Mouse (Mus musculus): ENCODE results near the gene Sidt1.
"Not testable (repeated sequence)": the region's sequence is repeated elsewhere in the genome, so short reads cannot be mapped to it uniquely, and the experiment has no call there.

The Sidt1 gene

DNA sequence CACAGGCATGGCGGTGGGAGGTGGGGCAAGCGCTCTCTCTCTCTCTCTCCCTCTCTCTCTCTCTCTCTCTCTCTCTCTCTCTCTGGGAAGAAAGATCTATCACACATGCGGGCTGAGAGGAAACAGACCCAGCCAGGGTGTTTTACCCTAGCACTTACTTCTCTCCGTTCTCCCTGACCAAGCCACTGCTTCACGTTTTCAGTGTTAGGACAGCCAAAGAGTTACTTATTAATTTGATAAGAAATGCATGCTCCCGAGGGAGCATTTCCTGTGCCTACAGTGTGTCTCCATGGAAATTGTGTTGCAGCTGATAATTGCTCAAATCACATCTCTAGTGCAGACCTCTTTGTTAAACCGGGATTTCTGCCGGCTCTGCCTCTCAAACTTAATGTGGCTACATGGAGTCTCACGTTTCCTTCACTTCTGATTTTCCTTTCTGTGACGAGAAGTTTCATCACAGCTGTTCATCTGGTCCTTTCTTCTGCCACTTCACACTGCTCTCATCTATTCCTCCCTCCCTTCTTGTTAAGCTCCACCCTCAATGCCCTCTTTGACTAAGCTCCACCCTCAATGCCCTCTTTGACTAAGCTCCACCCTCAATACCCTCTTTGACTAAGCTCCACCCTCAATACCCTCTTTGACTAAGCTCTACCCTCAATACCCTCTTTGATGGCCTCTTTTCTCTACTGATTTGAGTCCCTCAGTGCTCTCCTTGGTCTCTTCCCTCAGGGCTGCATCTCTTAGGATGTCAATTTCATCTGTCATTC, 30.7 kb downstream of the Sidt1 start:
- no peak for DNase-seq

DNA sequence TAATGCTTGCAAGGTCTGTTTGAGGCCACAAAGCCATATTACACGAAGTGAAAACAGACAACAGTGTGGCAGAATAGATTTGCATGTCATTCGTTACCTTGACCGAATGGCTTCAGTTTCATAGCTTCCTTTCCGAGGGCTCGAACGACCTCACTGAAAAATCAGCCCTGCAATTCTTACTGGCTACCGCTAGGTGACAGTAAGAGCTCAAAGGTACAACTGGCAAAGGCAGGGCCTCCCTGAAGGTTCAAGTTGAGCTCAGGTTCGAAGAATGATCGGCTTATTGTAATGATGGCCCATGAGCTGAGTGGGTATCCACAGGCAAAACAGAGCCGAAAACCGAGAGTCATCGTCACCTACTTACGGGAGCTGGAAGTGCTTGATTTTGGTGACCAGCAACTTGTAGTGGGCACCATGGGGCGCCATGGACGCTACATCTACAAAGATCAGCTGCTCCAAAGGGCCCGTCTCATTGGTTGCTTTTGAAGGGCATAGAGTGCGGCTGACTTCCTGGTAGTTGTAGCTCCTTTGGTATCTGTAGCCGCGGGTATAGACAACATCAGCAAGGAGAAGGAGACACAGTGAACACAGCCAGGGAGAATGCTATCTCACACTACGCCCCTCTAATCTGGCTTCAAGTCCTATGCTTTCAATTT, 33.4 kb downstream of the Sidt1 start:
- DNase-seq, result no peak

DNA sequence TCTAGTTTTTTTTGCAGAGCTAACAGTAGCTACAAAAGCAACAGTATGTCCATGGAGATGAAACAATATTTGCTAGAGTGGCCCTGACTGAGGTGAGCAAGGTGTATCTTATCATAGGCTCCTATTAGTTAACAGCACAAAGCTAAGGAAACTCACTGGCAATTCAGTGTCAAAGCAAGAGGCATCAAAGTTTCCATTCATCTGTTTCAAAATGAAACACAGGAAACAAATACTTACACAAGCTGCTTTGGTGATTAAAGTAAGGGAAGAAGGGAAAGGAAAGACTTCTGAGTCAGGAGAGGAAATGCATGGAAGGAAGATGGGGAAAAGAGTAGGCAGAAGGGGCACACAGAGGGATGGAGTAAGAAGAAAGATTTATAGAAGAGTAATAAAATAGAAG, 39.0 kb downstream of the Sidt1 start:
- DNase-seq, result no peak

DNA sequence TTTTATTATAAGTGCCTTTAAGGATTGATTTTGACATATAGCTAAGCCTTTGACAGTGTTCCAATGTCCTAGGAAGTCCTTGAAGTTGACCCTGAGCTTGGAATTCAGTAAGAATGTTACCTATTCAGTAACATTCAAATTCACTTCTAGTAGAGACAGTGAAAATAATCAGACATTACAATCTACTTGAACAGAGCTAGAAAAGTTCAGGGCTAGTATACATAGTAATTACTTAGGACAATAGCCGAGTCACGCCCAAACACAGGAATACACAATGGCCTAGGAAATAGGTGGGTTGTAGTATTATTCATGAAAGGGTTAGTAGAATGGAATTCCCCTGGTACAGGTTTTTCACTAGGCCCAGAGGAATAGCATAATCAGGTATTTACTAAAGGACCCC, 40.3 kb downstream of the Sidt1 start:
- DNase-seq, result not testable (repeated sequence)

DNA sequence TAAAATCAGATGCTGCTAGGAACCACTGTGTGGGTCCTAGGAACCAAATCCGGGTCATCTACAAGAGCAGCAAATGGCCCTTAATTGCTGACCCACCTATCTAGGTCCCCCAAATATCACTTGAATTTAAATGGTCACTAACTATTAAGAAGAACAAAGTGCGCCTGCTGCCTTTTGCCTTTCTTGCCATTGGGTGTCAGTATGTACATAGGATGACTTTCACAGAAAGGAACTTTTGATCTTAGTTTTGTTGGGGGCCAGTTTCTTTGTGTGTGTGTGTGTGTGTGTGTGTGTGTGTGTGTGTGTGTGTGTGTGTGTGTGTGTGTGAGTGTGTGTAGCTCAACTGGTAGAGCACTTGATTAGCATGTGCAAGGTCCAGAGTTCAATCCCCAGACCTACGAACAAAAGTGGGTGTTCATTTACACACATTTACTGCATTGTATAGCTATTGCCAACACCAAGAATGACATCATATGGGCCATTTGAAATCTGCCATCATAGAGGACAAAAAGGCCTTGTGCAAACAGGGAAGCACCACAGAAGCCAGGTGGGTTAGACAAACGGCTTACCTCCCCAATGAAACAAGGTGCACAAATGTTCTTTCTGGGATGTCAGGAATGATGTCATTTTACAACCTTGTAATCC, 43.9 kb downstream of the Sidt1 start:
- DNase-seq, result no peak

DNA sequence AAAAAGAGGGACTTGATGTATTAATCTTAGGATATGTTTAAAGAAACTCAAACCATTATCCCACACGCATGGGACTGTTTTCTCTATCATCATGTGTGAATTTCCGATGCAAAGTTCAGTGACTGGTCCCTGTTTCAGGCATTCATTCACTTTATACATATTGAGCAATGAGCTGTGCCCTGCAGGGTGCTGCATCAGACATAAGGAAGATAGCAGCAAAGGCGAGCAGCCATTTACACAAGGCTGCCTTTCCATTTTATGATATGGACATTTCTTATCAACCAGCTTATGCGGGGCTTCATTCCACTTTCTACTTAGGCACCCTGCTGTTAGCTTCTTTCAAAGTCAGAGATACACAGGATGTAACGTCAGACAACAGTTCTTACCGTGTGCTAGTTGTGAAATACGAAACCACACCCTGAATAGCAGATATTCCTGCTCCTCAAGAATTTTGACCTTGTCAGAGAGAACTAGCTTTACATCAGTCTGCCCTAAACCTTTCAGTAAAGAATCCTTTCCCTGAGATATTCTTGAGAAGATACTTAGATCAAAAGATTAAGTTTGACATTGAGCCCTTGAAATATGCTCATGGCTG, 45.5 kb downstream of the Sidt1 start:
- no peak for DNase-seq

DNA sequence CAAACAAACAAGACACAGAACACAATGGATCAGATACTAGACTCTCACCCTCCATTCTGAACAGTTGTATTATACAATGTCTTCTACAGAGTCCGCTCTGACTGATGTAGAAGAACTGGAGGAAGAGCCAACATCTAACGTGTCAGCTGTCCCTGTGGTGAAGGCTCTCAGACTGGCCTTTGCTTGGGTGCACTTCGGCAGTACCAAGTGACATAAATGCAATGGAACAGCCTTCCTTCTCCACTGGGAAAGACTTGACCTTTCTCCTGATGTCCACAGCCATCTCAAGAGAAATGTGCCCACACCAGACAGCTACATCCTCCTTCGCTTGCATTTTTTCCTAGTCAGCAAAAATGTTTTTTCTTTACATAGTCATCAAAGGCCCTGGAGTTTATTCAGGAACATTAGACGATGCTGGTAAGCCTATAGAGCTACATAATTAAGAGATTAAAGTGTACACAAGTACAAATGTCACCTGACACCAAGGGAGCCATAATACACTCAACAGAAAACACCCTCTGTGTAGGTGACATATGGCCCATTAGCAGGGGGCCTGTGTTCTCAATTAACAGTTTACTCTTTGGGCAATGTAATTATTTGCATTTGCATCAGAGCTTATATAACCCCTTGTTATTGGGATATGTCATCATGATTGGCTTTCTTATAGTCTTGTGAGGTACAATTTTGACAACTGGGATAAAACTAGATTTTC, 50.2 kb downstream of the Sidt1 start:
- DNase-seq, result no peak

DNA sequence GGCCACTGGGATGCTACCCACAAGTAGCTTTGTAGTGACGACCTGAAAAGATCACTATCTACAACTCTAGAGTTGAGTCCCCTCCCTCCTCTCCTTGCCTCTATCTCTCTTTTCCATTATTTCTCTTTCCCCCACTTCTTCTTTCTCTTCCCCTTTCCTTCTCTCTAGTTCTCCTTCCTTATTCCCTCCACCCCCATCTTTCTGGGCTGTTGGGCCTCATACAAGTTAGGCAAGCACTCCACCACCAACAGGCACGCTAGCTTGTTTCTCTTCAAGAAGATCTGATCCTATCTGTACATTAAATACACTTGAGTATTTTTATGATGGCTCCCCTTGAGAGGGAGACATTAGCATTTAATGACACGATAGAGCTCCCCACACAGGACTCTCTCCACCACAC, 51.0 kb downstream of the Sidt1 start:
- DNase-seq, result no peak

DNA sequence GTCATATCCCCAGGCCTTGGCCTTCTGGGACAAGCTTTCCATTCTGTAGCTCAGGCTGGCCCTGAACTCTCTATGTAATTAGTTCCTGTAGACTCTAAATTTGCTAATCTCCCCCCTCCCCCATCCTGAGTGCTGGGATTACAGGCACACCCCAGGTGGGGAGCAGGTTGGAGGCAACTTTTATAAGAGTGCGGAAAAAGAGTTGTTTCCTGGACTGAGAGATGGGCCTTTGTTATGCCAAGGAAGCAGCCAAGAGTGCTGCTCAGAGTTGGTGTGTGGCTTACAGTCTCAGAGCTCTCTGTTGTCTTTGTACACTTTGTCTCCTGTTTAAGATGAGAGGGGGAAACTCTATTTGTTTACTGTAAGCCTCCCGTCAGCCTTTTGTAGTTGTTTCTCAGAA, 52.2 kb downstream of the Sidt1 start:
- no peak for DNase-seq

DNA sequence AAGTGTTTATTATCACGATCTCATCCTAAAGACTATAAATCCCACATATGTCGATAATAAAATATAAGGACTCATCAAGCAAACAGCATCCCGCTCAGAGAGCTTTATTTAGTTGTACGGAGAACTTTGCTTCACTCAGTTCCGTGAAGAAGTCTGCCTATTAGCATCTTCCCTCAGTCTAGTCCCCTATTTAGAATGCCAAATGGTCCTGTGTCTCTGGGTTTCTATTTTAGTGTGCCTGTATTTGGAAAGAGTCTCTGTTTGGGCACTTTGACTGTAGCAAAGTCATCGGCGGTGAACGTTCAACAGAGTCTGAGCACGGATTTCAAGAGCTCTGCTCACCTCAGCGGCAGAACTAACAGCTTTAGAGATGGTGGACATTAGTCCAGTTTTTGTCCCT, 55.8 kb downstream of the Sidt1 start:
- DNase-seq, result no peak

DNA sequence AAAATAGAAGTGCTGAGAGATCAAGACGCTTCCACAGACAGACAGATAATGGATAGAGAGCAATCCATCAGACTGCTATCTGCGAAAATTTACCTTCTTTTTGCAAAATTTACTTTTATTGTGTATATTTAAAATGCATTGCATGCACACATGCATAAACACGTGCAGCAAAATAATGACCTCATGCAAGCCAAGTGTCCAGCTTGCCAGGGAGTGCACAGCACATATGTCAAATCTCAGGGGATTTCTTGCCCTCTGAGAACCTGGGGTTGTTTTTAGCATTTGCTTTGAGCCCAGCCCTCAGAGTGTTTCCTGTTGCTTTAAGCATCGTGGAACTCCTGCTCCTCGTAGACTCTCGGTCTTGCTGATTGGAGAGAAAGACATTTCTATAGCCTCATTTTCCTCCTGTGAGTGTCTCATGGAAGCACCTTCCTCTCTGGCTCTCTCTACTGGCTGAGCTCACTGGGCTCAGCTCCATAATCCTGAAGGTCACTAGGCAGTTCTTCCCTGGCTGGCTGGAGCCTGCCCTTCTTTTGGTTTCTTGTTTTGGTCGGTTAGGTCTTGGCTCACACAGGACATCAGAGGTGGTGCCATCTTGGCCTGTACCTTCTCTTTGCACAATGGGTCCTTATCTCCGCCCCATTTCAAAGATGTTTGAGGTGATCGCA, 61.5 kb downstream of the Sidt1 start:
- DNase-seq, result no peak

DNA sequence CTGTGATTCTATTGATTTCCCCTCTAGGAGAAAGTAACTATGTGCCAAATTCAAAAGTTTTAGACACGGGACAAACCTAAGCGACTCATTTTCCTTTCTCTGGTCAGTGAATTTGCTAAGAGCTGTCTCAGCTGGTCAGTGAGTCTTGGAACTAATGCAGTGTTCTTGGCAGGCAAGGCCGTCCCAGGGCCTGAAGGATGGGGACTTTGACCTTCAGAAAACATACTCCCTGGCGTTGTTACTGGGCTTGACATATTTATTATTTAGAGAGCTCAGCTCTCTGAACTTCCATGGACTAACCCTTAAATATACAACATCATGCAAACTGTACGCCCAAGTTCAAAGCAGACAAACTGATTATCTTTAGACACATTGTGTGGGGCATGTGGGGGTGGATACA, 62.4 kb downstream of the Sidt1 start:
- peak; percentile 46 for DNase-seq

DNA sequence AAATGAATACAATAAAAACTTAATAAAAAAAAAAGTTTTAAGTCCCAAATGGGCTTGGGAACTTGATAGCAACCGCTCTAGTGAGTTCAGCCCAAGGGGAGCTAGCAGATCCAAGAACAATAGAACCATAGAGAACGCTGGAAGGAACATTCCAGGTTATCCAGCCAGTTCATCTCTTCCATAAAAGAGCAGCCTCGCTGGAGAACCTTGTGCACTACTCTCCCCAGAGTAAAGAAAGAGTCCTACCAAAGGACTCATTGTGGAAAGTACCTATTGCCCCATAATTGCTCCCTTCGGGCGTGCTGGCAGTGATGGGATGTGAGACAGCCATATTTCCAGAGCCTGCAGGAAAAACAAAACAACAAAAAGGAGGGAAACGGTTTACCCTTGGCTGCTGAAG, 63.4 kb downstream of the Sidt1 start:
- no peak for DNase-seq

DNA sequence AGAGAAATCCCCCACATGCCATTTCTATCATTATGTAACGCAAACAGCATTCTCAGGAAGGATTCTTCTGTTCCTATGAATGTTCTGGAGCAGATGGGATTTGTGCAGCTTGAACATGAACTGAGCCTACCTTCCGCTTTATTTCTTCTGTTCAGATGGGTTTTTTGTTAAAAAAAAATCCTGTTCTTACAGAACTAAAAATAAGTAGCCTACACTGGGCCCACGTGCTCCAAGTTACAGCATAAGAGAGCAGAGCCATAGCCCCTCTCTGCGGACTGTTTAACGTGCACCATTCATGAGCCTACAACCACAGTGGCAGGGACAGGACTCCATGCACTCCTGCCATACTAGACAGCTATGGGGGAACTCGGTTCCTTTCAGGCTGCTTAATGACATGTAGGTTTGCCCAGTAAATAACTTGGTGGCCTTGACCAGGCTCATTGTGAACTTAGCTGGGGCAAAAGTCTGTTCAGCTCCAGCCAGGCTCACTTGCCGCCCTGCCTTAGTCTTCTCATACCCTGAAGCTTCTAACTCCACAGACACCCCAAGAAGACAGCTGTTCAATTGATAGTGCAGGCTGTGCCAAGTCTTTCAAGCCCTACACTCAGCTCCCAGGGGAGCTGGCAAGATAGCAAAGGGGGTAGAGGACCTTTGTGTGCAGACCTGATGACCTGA, 64.3 kb downstream of the Sidt1 start:
- no peak for DNase-seq

DNA sequence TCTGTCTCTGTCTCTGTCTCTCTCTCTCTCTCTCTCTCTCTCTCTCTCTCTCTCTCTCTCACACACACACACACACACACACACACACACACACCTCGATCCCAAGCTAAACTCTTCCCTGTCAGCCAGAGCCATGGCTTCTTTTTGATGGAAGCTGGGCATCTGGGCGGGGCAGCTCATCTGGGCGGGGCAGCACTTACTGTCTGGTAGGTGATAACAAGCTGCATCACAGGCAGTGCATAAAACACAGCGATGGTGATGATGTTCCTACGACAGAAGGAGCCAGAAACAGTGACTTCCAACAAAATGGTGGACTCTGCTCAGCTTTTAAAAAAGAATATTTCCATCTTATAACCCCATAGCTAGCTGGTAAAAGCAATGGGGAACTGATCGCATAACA, 67.4 kb downstream of the Sidt1 start:
- DNase-seq, result no peak

DNA sequence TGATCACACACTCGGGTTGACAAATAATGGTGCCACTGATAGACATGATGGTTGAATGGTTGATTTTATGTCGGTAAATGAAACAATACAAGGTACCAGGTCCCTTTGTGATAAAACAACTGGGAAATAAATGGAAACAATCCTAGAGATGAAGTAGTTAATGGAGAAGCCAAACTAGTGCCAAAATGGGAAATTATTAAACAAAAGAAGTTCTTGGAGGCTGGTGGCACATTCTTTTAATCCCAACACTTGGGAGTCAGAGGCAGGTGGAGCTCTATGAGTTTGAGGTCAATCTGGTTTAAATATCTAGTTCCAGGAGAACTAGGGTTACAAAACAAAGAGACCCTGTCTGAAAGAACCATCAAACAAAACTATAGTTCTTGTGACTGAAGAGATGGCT, 68.1 kb downstream of the Sidt1 start:
- no peak for DNase-seq

DNA sequence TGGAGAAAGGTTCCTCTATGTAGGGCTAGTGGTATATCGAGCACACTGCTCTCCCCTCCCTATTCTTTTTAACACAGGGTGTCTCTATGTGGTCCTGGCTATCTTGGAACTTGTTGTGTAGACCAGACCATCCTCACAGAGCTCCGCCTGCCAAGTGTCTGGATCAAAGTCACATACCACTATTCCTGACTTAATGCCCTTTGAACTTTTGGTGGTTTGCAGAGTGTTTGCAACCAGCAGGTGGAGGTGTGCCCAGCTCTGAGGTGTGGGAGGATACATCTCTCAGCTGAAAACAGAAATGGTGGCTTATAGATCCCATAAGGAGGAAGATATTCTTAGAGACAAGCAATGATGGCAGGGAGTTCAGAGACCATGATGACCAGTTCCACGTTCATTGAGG, 75.5 kb downstream of the Sidt1 start:
- no peak for DNase-seq

DNA sequence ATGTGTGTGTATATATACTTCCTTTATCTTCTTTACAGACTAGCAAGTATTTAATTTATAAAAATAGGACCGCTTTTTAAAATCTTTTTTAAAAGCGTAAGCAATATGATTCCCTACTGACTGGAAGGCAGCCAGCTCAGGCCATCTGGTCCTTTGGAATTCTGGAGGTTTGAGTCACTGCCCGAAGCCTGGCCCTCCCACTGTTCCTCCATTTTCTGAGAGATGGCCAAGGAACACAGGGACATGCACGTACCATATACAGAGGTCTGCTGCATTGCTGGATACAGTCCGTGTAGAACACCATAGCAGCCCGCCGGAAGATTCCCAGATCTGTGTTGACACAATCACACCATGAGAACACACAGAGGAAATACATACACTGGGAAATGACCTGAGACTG, 78.3 kb downstream of the Sidt1 start:
- no peak for DNase-seq

DNA sequence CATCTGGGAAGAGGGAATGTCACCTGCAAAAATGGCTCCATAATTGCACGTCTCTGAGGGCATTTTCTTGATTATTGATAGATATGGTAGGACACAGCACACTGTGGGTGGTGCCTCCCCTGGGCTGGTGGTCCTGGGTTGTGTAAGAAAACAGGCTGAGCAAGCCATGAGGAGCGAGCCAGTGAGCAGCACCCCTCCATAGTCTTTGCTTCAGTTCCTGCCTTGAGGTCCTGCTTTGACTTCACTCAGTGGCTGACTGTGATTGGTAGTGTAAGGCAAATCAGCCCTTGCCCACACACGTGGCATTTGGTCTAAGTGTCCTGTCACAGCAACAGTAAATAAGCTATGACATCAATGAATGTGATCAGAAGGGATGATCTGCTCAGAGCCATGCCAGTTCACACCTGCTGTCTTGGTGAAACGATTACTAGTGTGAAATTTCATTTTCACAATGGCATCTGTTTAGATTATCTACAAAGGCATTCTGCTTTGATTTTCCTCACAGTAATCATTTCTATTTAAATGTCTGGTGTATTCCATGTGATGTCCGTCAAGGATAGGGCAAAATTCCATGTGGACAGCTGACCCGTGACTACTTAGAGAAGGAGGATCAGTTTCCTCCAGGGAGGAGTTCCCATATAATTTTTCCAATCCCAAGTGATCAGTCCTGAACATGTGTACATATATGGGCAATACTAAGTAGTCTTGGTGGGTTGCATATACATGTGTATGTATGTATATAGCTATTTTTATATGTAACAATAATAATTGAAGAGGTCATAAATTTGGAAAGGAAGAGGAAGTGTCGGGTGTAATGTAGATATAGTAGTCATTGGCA, 79.0 kb downstream of the Sidt1 start:
- DNase-seq, result no peak

DNA sequence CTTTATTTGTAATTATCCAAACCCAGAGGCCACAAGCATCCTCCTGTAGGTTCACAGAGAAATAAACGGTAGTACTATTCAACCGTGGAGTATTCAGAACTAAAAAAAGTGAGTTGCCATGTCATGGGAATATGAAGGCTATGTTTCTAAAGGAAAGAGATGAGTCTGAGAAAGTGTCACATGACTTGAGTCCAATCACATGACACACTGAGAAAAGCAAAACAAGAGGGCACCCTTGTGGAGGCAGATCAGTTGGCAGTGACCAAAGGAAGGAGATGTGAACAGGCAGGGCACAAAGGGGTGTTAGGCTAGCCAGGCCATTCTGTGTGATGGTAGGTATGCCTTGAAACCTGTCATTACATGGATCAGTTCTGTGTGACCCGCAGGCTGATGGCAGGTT, 80.3 kb downstream of the Sidt1 start:
- DNase-seq, result no peak

DNA sequence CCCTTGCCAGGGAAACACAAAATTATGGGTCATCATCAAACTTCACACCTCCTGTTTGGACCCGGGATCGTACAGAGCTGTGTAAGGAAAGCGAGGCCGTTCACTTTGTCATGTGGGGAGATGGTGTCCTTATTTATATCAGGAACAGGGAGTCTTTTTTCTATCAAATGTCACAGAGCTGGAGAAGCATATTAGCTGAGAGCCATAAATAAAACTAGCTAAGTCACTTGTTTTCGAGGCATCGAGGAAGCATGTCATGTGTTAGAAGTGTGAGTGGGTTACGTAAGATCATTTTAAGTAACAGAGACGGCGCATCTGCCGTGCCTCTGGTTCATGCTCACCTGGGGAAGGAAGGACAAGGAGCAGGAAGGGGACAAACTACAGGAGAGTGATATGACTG, 83.0 kb downstream of the Sidt1 start:
- DNase-seq, result no peak

Data from kidney, adult 18-20 months (tissue).